Mouse (Mus musculus) thymus, adult 2 months (tissue): ENCODE data around the gene Plxnb2. TPM values are rescaled to one million over a fixed set of nuclear protein-coding genes. Genes with fewer than 3 reads are reported as not detected.

Experiments
- DNase-seq: peaks from one replicate; pipeline ENCODE4 v3.0.0; 2021
- H3K27ac ChIP-seq: fragments of 200-500 bp; 2 replicates; pipeline ENCODE4 v1.5.1; 2012; ENCODE audit warnings: low read length, control low read depth; ENCODE audit not compliant: control insufficient read depth, insufficient read depth
- H3K27me3 ChIP-seq: fragments of 200-500 bp; 2 replicates; pipeline ENCODE4 v1.6.1; 2012; ENCODE audit warnings: mild to moderate bottlenecking, low read length, moderate library complexity, mixed read lengths; ENCODE audit not compliant: control insufficient read depth, insufficient read depth
- H3K36me3 ChIP-seq: fragments of 200-500 bp; 2 replicates; pipeline ENCODE4 v1.6.1; 2012; ENCODE audit warnings: mild to moderate bottlenecking, low read length, moderate library complexity; ENCODE audit not compliant: control insufficient read depth, insufficient read depth
- H3K4me1 ChIP-seq: fragments of 200-500 bp; replicated peaks from 2 replicates; pipeline ENCODE4 v1.6.1; 2012; ENCODE audit warnings: low read length; ENCODE audit not compliant: control insufficient read depth, insufficient read depth
- H3K4me3 ChIP-seq: fragments of 200-500 bp; 2 replicates; pipeline ENCODE4 v1.5.1; 2012; ENCODE audit warnings: mild to moderate bottlenecking, low read length, control low read depth, moderate library complexity; ENCODE audit not compliant: control insufficient read depth, insufficient read depth
- CTCF ChIP-seq: fragments of 200-500 bp; IDR thresholded peaks from 2 replicates; pipeline ENCODE4 v1.5.1; 2012; ENCODE audit warnings: mild to moderate bottlenecking, control low read depth, low read length, moderate library complexity, borderline replicate concordance; ENCODE audit not compliant: control insufficient read depth, poor library complexity, insufficient read depth; ENCODE audit errors: extremely low read depth
- POLR2A ChIP-seq: fragments of 200-500 bp; IDR thresholded peaks from 2 replicates; pipeline ENCODE4 v1.6.1; 2012; ENCODE audit warnings: mild to moderate bottlenecking, low read length, control low read depth, moderate library complexity; ENCODE audit not compliant: control insufficient read depth, poor library complexity, insufficient read depth; ENCODE audit errors: extremely low read depth
- WGBS: fragments of 180-500 bp; shearing (Covaris S2); methylation state at CpG from one replicate; pipeline ENCODE4 v1.1.7; 2018; 5-methylcytosine and 5-hydroxymethylcytosine counted together
- polyA plus RNA-seq: library from polyadenylated mRNA; depleted of rRNA; stranded (reverse); fragments of >200 nt; gene quantifications from 2 replicates; pipeline ENCODE4 v1.2.3, GENCODE M21; 2012

Gene Plxnb2
- polyA plus RNA-seq, 1 experiment = 54.6 TPM

GRCm38 (mm10) chr15:89195261-89195681 lies 14.7 kb upstream of the Plxnb2 start:
- no peak for TF ChIP-seq CTCF
- TF ChIP-seq POLR2A = no peak
- Histone ChIP-seq H3K27me3 (no peaks in the 10 kb centered on the region), H3K36me3 (no peaks in the 10 kb centered on the region), H3K27ac (peak overlapping the region; percentile 45; the same call in 1 of the 2 replicates), H3K4me3 (no peak overlapping the region), H3K4me1 (peaks cover 14% of the 10 kb centered on the region)
- WGBS = 22% methylated on average over 6 of the region's 6 CpGs
- peak; percentile 25 for DNase-seq

DNA sequence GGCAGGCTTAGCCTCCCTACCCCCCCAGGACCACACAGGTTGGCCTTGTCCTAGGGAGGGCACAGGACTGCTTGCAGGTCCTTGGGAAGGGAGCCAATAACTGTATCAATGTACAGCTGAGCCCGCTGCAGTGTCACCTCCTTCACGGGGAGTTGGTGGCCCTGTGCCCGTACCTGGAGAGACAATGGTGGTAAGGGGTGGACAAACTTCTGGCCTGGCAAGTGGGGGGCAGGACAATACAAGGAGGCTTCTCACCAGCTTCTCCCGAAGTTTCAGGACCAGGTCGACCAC lies 4.3 kb upstream of the Plxnb2 start:
- peaks cover 5% of the 10 kb centered on the region; the same call in 1 of the 2 replicates for H3K27me3 ChIP-seq
- H3K4me1 ChIP-seq = peaks cover 9% of the 10 kb centered on the region; the same call in 1 of the 2 replicates
- no peak overlapping the region for H3K27ac ChIP-seq
- no peaks in the 10 kb centered on the region for H3K36me3 ChIP-seq
- DNase-seq = no peak
- TF ChIP-seq CTCF (no peak), POLR2A (no peak)
- 94% methylated on average over 5 of the region's 5 CpGs for WGBS
- no peak overlapping the region for H3K4me3 ChIP-seq

DNA sequence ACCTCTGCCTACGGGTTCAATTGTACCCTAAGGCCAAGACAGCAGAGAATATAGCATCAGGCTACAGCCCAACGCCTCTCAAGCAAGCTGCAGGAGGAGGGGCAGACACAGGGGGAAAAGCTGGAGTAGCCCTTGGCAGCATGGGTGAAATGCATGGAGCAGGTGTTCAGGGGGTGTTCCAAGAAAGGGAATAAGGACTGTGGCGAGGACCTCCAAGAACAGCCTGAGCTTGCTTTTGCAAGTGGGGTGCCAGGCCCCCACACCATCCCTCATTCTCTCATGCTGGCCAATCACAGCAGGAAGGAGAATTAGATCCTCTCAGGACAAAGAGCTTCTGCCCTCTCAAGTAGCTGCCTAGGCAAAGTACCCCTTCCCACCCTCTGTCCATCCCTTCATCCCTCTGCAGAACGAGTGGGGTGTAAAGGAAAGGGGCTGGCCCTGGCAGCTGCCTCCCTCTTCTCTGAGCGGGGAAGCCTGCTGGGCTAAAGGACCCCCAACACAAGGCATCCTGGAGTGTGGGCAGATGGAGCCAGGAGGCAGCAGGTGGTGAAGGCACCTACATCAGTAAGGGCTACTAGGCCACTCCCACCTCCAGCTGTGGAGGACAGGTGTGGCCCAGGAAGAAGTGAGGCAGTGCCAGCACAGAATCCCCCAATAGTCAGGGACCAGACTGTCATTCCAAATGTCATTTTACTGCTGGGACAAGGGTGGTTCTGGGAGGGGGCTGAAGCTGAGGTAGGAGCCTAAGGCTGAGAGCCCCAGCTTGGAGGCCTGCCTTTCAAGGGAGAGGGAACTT lies 3.8 kb upstream of the Plxnb2 start:
- Histone ChIP-seq H3K36me3 (no peaks in the 10 kb centered on the region), H3K4me1 (peaks cover 9% of the 10 kb centered on the region; the same call in 1 of the 2 replicates), H3K4me3 (no peak overlapping the region), H3K27me3 (peaks cover 5% of the 10 kb centered on the region; the same call in 1 of the 2 replicates), H3K27ac (no peak overlapping the region)
- DNase-seq = no peak
- TF ChIP-seq POLR2A = no peak
- WGBS = 90% methylated on average over 5 of the region's 5 CpGs

DNA sequence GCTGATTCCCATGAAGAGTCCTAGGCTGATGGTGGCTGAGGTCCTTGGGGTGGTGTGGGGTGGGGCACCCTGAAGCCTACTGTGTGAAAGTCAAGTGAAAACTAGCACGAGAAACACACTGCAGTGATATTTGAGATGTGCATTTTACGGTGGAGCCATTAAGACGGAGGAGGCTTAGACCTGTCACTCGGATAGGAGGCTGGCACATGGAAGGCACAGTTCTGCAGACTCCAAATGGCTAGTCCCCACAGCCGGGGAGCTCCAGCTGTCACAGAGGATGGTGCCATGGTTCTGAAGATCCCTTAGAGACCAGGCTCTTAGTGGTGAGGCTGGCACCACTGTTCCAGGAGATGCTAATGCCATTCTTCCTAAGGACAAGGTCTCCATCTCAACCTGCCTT lies 2.3 kb upstream of the Plxnb2 start:
- WGBS = 92% methylated on average over 5 of the region's 5 CpGs

GRCm38 (mm10) chr15:89182328-89182741 lies 1.7 kb upstream of the Plxnb2 start:
- Histone ChIP-seq H3K27me3 (peaks cover 5% of the 10 kb centered on the region; the same call in 1 of the 2 replicates), H3K4me1 (peaks cover 14% of the 10 kb centered on the region; the same call in 1 of the 2 replicates), H3K4me3 (no peak overlapping the region), H3K27ac (no peak overlapping the region), H3K36me3 (no peaks in the 10 kb centered on the region)
- DNase-seq = no peak
- TF ChIP-seq CTCF (no peak), POLR2A (no peak)
- WGBS = 58% methylated on average over 6 of the region's 6 CpGs

More for the DNA sequence above, 2.3 kb upstream of the Plxnb2 start:
- H3K4me3 ChIP-seq = no peak overlapping the region
- TF ChIP-seq POLR2A = no peak
- TF ChIP-seq CTCF = no peak
- H3K27me3 ChIP-seq = peaks cover 5% of the 10 kb centered on the region; the same call in 1 of the 2 replicates
- no peaks in the 10 kb centered on the region for H3K36me3 ChIP-seq
- H3K27ac ChIP-seq = no peak overlapping the region
- no peak for DNase-seq
- H3K4me1 ChIP-seq = peaks cover 13% of the 10 kb centered on the region; the same call in 1 of the 2 replicates

GRCm38 (mm10) chr15:89181561-89182270 lies 1.1 kb upstream of the Plxnb2 start:
- H3K4me3 ChIP-seq = no peak overlapping the region
- DNase-seq = no peak

More at GRCm38 (mm10) chr15:89181561-89182270, 1.1 kb upstream of the Plxnb2 start:
- Histone ChIP-seq H3K36me3 (no peaks in the 10 kb centered on the region), H3K27me3 (peaks cover 5% of the 10 kb centered on the region; the same call in 1 of the 2 replicates), H3K27ac (no peak overlapping the region), H3K4me1 (peaks cover 20% of the 10 kb centered on the region; the same call in 1 of the 2 replicates)
- WGBS = 39% methylated on average over 10 of the region's 10 CpGs
- no peak for TF ChIP-seq CTCF
